Mouse (Mus musculus): ENCODE results near the gene Gm29427. TPM values are rescaled to one million over a fixed set of nuclear protein-coding genes. Genes with fewer than 3 reads are reported as not detected.

Gene Gm29427
- polyA plus RNA-seq (2012; rRNA removed): not detected in 2 replicates
- not detected in 2 replicates for polyA plus RNA-seq (2014; fragmentation: Nextera tagmentation; extraction: Ambion mirVana)

GRCm38 (mm10) chr1:130715561-130716217 is at the start of gene Gm29427:
TSS of gene Gm29427 (minus strand) at chr1:130715799.
- Histone ChIP-seq H3K4me2 (ENCODE audit: low read depth) (peak within 1 kb of the TSS; percentile 95), H3K9me3 (ENCODE audit: control insufficient read depth, low read length) (no peaks in the 10 kb centered on the region), H3K27me3 (ENCODE audit: control insufficient read depth, insufficient read depth, low read length) (no peaks in the 10 kb centered on the region), H3K4me3 (ENCODE audit: insufficient read depth in 1 of 2, low read depth in 2 of 2, low read length in 2 of 2) (peak within 1 kb of the TSS; percentile 73 to 97), H3K27ac (peak within 1 kb of the TSS; percentile 72), H3K4me1 (replicated peaks; ENCODE audit: control insufficient read depth in 2 of 2, insufficient read depth in 2 of 2, low read length in 1 of 2) (peaks cover 13 to 16% of the 10 kb centered on the region in 2 experiments), H3K36me3 (replicated peaks; ENCODE audit: control insufficient read depth, insufficient read depth, low read depth) (peaks cover 19% of the 10 kb centered on the region), H3K9ac (replicated peaks) (peak within 1 kb of the TSS; percentile 84)
- WGBS (ENCODE audit: insufficient replicate concordance): 1% methylated on average over 38 of the region's 38 CpGs
- peak; percentile 83 to 91 (median 84) for DNase-seq (ENCODE audit: low read depth in 3 of 3, low spot score in 3 of 3)
- peak; percentile 86 for ATAC-seq (ENCODE audit: insufficient read depth)
- TF ChIP-seq CTCF (IDR thresholded peaks at IDR 0.05; ENCODE audit: low read depth): no peak
- TF ChIP-seq EP300 (IDR thresholded peaks at IDR 0.05; ENCODE audit: low read depth): peak; percentile 46; the same call in 1 of the 2 replicates

GRCm38 (mm10) chr1:130764027-130764461 is 48.4 kb upstream of the Gm29427 start:
- Histone ChIP-seq H3K36me3 (replicated peaks; ENCODE audit: control insufficient read depth, insufficient read depth, low read depth) (no peaks in the 10 kb centered on the region), H3K27ac (no peak overlapping the region), H3K4me3 (ENCODE audit: insufficient read depth in 1 of 2, low read depth in 2 of 2, low read length in 2 of 2) (no peak overlapping the region), H3K9ac (replicated peaks) (no peak overlapping the region; the same call in 1 of the 2 replicates), H3K4me2 (ENCODE audit: low read depth) (no peak overlapping the region), H3K4me1 (replicated peaks; ENCODE audit: control insufficient read depth in 2 of 2, insufficient read depth in 2 of 2, low read length in 1 of 2) (peaks cover 13 to 18% of the 10 kb centered on the region in 2 experiments), H3K27me3 (ENCODE audit: control insufficient read depth, insufficient read depth, low read length) (no peaks in the 10 kb centered on the region), H3K9me3 (ENCODE audit: control insufficient read depth, low read length) (no peaks in the 10 kb centered on the region)
- ATAC-seq (ENCODE audit: insufficient read depth) (no peak), DNase-seq (ENCODE audit: low read depth in 3 of 3, low spot score in 3 of 3) (no peak)
- 65% methylated on average over 12 of the region's 12 CpGs for WGBS (ENCODE audit: insufficient replicate concordance)
- TF ChIP-seq EP300 (IDR thresholded peaks at IDR 0.05; ENCODE audit: low read depth): no peak
- no peak for TF ChIP-seq CTCF (IDR thresholded peaks at IDR 0.05; ENCODE audit: low read depth)

GRCm38 (mm10) chr1:130762045-130762760 is 46.6 kb upstream of the Gm29427 start:
- H3K9ac ChIP-seq (replicated peaks): no peak overlapping the region
- 70% methylated on average over 3 of the region's 3 CpGs for WGBS (ENCODE audit: insufficient replicate concordance)
- TF ChIP-seq CTCF (IDR thresholded peaks at IDR 0.05; ENCODE audit: low read depth): no peak
- no peak for TF ChIP-seq EP300 (IDR thresholded peaks at IDR 0.05; ENCODE audit: low read depth)
- ATAC-seq (ENCODE audit: insufficient read depth) (no peak), DNase-seq (ENCODE audit: low read depth in 3 of 3, low spot score in 3 of 3) (no peak)
- H3K36me3 ChIP-seq (replicated peaks; ENCODE audit: control insufficient read depth, insufficient read depth, low read depth): no peaks in the 10 kb centered on the region
- H3K4me1 ChIP-seq (replicated peaks; ENCODE audit: control insufficient read depth in 2 of 2, insufficient read depth in 2 of 2, low read length in 1 of 2): peaks cover 13 to 16% of the 10 kb centered on the region in 2 experiments
- no peak overlapping the region for H3K27ac ChIP-seq
- no peak overlapping the region for H3K4me2 ChIP-seq (ENCODE audit: low read depth)
- H3K27me3 ChIP-seq (ENCODE audit: control insufficient read depth, insufficient read depth, low read length): no peaks in the 10 kb centered on the region
- no peaks in the 10 kb centered on the region for H3K9me3 ChIP-seq (ENCODE audit: control insufficient read depth, low read length)
- no peak overlapping the region for H3K4me3 ChIP-seq (ENCODE audit: insufficient read depth in 1 of 2, low read depth in 2 of 2, low read length in 2 of 2)

- Histone ChIP-seq H3K9ac (replicated peaks) (no peak overlapping the region), H3K36me3 (replicated peaks; ENCODE audit: control insufficient read depth, insufficient read depth, low read depth) (no peaks in the 10 kb centered on the region), H3K4me1 (replicated peaks; ENCODE audit: control insufficient read depth in 2 of 2, insufficient read depth in 2 of 2, low read length in 1 of 2) (peaks cover 13% of the 10 kb centered on the region in 2 experiments), H3K4me3 (ENCODE audit: insufficient read depth in 1 of 2, low read depth in 2 of 2, low read length in 2 of 2) (no peak overlapping the region), H3K27ac (no peak overlapping the region), H3K27me3 (ENCODE audit: control insufficient read depth, insufficient read depth, low read length) (no peaks in the 10 kb centered on the region), H3K9me3 (ENCODE audit: control insufficient read depth, low read length) (no peaks in the 10 kb centered on the region), H3K4me2 (ENCODE audit: low read depth) (no peak overlapping the region)
- WGBS (ENCODE audit: insufficient replicate concordance): 56% methylated on average over 1 of the region's 1 CpGs
- ATAC-seq (ENCODE audit: insufficient read depth) (no peak), DNase-seq (ENCODE audit: low read depth in 3 of 3, low spot score in 3 of 3) (no peak)
- TF ChIP-seq EP300 (IDR thresholded peaks at IDR 0.05; ENCODE audit: low read depth): no peak
- no peak for TF ChIP-seq CTCF (IDR thresholded peaks at IDR 0.05; ENCODE audit: low read depth)
These were observed 46.0 kb upstream of the Gm29427 start for GRCm38 (mm10) chr1:130761597-130761996.

GRCm38 (mm10) chr1:130759689-130760088 is 44.1 kb upstream of the Gm29427 start:
- DNase-seq (ENCODE audit: low read depth in 3 of 3, low spot score in 3 of 3) (no peak), ATAC-seq (ENCODE audit: insufficient read depth) (no peak)
- Histone ChIP-seq H3K27me3 (ENCODE audit: control insufficient read depth, insufficient read depth, low read length) (no peaks in the 10 kb centered on the region), H3K9ac (replicated peaks) (no peak overlapping the region), H3K27ac (no peak overlapping the region), H3K4me1 (replicated peaks; ENCODE audit: control insufficient read depth in 2 of 2, insufficient read depth in 2 of 2, low read length in 1 of 2) (peaks cover 12 to 13% of the 10 kb centered on the region in 2 experiments), H3K4me2 (ENCODE audit: low read depth) (no peak overlapping the region), H3K9me3 (ENCODE audit: control insufficient read depth, low read length) (no peaks in the 10 kb centered on the region), H3K36me3 (replicated peaks; ENCODE audit: control insufficient read depth, insufficient read depth, low read depth) (no peaks in the 10 kb centered on the region), H3K4me3 (ENCODE audit: insufficient read depth in 1 of 2, low read depth in 2 of 2, low read length in 2 of 2) (no peak overlapping the region)
- WGBS (ENCODE audit: insufficient replicate concordance): 54% methylated on average over 9 of the region's 9 CpGs
- TF ChIP-seq EP300 (IDR thresholded peaks at IDR 0.05; ENCODE audit: low read depth) (no peak), CTCF (IDR thresholded peaks at IDR 0.05; ENCODE audit: low read depth) (no peak)

Measured in liver, embryonic 14.5 days (tissue).